Mouse (Mus musculus): ENCODE measurements around the gene Vps13a. TPM values are rescaled to one million over a fixed set of nuclear protein-coding genes. Genes with fewer than 3 reads are reported as not detected.

Gene Vps13a
- total RNA-seq, 2 experiments from 2014 or later, result 61.4 to 80.3 TPM

- 0 out of 2 replicates have a peak, but pooled peaks have one; percentile 24 for ATAC-seq (replicated peaks; ENCODE audit: low FRiP score, low TSS enrichment, poor library complexity, severe bottlenecking)
Measured at GRCm38 (mm10) chr19:16773237-16774016, 7.3 kb downstream of the Vps13a start.

DNA sequence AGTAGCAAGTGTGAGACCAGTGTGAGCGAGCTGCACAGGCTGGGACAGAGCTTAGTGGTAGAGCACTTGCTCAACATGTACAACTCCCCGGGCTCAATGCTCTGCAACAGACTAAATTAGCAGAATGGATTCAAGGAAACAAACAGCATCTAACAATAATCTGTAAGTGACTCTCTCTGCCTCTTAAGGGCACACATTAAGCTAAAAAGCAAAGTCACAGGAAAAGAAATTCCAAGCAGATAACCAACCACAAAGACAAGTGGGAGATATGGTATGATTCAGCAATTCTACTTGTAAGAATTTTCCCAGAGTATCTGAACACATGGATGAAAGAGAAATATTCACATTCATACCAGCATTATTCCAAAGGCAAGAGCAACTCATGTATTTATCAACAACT is 13.3 kb downstream of the Vps13a start:
- ATAC-seq (replicated peaks; ENCODE audit: low FRiP score, low TSS enrichment, poor library complexity, severe bottlenecking), result peak; percentile 50; the same call in 1 of the 2 replicates

GRCm38 (mm10) chr19:16757439-16757838 is 23.3 kb downstream of the Vps13a start:
- ATAC-seq (replicated peaks; ENCODE audit: low FRiP score, low TSS enrichment, poor library complexity, severe bottlenecking), result peak; percentile 90

DNA sequence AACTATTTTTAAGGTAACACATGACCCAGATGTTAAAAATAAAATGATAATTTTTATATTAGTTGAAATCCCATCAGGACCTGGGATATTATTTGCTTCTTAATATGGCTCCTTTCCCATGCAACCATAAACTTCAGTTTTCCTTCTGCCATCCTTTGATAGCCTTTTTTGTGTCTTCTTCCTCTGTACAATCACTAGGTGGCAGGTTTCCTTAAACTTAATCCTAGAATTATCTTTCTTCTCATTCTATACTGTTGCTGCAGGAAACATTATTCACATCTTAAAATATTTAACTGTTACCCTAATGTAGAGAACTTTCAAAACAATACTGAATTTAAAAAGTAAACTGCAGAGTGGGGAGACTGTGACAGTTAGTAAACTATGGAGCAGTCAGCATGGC is 24.9 kb downstream of the Vps13a start:
- no peak for ATAC-seq (replicated peaks; ENCODE audit: low FRiP score, low TSS enrichment, poor library complexity, severe bottlenecking)

GRCm38 (mm10) chr19:16755226-16755625 is 25.5 kb downstream of the Vps13a start:
- ATAC-seq (replicated peaks; ENCODE audit: low FRiP score, low TSS enrichment, poor library complexity, severe bottlenecking), result no peak

- no peak for ATAC-seq (replicated peaks; ENCODE audit: low FRiP score, low TSS enrichment, poor library complexity, severe bottlenecking)
Measured at GRCm38 (mm10) chr19:16753151-16753550, 27.6 kb downstream of the Vps13a start.

GRCm38 (mm10) chr19:16736854-16737253 is 43.9 kb downstream of the Vps13a start:
- peak; percentile 81 for ATAC-seq (replicated peaks; ENCODE audit: low FRiP score, low TSS enrichment, poor library complexity, severe bottlenecking)

GRCm38 (mm10) chr19:16728729-16729128 is 52.0 kb downstream of the Vps13a start:
- no peak for ATAC-seq (replicated peaks; ENCODE audit: low FRiP score, low TSS enrichment, poor library complexity, severe bottlenecking)

DNA sequence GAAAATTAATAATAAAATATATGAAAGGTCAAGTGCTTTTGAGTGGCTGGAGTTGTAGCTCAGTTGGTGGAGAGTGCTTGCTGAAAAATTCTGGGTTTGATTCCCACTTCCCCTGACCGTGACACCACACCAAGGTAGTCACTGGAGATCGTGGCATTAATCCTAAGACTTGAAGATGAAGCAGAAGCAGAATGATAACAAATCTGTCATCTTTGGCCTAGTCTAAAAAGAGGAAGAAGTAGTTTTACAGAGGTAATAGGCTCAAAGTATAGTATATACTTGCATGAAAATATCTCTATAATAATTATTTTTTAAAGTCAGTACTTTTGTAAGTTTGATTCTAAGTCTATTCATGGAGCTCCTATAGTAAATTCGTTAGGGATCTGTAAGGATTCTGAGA is 65.5 kb downstream of the Vps13a start:
- no peak for ATAC-seq (replicated peaks; ENCODE audit: low FRiP score, low TSS enrichment, poor library complexity, severe bottlenecking)

- no peak for ATAC-seq (replicated peaks; ENCODE audit: low FRiP score, low TSS enrichment, poor library complexity, severe bottlenecking)
Measured at GRCm38 (mm10) chr19:16701790-16702189, 78.9 kb downstream of the Vps13a start.

GRCm38 (mm10) chr19:16684922-16685321 is 95.8 kb downstream of the Vps13a start:
- ATAC-seq (replicated peaks; ENCODE audit: low FRiP score, low TSS enrichment, poor library complexity, severe bottlenecking), result no peak

- no peak for ATAC-seq (replicated peaks; ENCODE audit: low FRiP score, low TSS enrichment, poor library complexity, severe bottlenecking)
Measured at GRCm38 (mm10) chr19:16684210-16684609, 96.5 kb downstream of the Vps13a start.

- ATAC-seq (replicated peaks; ENCODE audit: low FRiP score, low TSS enrichment, poor library complexity, severe bottlenecking), result peak; percentile 86
Measured at GRCm38 (mm10) chr19:16625610-16626395, 154.9 kb downstream of the Vps13a start.

GRCm38 (mm10) chr19:16624994-16625393 is 155.7 kb downstream of the Vps13a start:
- ATAC-seq (replicated peaks; ENCODE audit: low FRiP score, low TSS enrichment, poor library complexity, severe bottlenecking), result no peak

DNA sequence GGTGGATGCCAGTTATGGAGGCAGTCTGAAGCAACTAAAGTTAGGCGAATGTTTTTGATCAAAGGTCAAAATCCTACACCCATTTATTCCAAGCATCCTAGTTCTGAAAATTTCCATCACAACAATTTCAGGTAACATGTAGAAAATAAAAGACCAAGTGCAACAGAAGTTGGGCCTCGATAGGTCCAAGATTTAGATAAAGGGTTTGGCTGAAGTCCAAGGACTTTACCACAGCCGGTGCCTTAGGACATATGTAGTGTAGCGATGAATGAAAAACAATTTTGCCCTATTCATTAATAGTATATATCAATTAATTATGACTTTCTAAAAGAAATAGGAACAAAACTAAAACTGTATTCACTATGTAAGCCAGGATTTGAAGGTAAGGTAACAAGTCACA is 157.6 kb downstream of the Vps13a start:
- ATAC-seq (replicated peaks; ENCODE audit: low FRiP score, low TSS enrichment, poor library complexity, severe bottlenecking), result peak; percentile 74

DNA sequence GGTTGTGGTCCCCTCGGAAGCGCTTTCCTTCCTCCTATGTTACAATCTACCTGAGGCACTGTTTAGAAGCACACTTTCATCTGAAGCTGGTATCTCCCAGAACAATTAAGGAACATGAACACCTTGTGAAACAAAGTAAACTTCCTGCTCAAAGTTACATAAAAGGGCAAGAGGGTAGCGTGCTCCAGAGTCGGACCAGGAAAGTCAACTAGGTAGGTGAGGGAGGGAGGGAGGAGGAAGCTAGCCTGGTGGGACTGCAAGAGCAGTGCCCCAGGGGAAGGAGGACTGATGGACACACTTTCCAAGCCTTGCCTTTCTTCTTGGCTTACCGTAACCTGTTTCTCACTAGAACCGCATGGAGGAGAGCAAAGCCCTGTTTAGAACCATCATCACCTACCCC is 173.1 kb downstream of the Vps13a start:
- ATAC-seq (replicated peaks; ENCODE audit: low FRiP score, low TSS enrichment, poor library complexity, severe bottlenecking), result no peak

DNA sequence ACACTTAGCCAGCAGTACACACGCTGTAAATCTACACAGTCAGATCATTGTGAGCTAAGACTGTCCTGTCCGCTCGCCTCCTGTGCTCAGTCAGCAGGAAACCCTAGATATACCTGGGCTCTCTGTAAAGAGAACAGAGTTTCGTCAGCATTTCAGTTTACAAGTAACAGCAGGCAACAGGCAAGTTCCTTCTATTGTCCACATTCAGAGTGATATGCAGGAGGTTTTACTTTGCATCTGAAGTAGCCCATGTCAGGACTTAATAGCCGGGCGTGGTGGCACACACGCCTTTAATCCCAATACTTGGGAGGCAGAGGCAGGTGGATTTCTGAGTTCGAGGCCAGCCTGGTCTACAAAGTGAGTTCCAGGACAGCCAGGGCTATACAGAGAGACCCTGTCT is 178.7 kb downstream of the Vps13a start:
- no peak for ATAC-seq (replicated peaks; ENCODE audit: low FRiP score, low TSS enrichment, poor library complexity, severe bottlenecking)

- peak; percentile 41 for ATAC-seq (replicated peaks; ENCODE audit: low FRiP score, low TSS enrichment, poor library complexity, severe bottlenecking)
Measured at GRCm38 (mm10) chr19:16599298-16599970, 181.3 kb downstream of the Vps13a start.

- ATAC-seq (replicated peaks; ENCODE audit: low FRiP score, low TSS enrichment, poor library complexity, severe bottlenecking), result peak; percentile 67
Measured at GRCm38 (mm10) chr19:16598653-16599297, 182.0 kb downstream of the Vps13a start.

- ATAC-seq (replicated peaks; ENCODE audit: low FRiP score, low TSS enrichment, poor library complexity, severe bottlenecking), result no peak
Measured at GRCm38 (mm10) chr19:16597216-16597615, 183.5 kb downstream of the Vps13a start.

Data from megakaryocyte-erythroid progenitor cell, adult 5-6 weeks (primary cell).